Mouse (Mus musculus): Measurements from ENCODE around the gene Fgfr2. TPM values are rescaled to one million over a fixed set of nuclear protein-coding genes. Genes with fewer than 3 reads are reported as not detected.

Gene Fgfr2
- polyA plus RNA-seq, 1 experiment from 2014 or later, result 20.3 TPM

- H3K9me3 ChIP-seq (replicated peaks; ENCODE audit: control insufficient read depth, low read length), result no peaks in the 10 kb centered on the region
- H3K9ac ChIP-seq (ENCODE audit: low read length), result no peak overlapping the region
- 53% methylated on average over 11 of the region's 11 CpGs for WGBS
- peak; percentile 78; the same call in 1 of the 2 replicates for ATAC-seq (replicated peaks; ENCODE audit: extremely low read depth, insufficient read depth, low FRiP score)
- H3K4me1 ChIP-seq (ENCODE audit: control insufficient read depth, insufficient read depth, low read length), result peaks cover 11% of the 10 kb centered on the region
- H3K27ac ChIP-seq (ENCODE audit: low read length), result 0 out of 2 replicates have a peak overlapping the region, but pooled peaks have one; percentile 26
- H3K4me3 ChIP-seq (ENCODE audit: low read length), result no peak overlapping the region
- H3K4me2 ChIP-seq (ENCODE audit: low read depth, low read length), result no peak overlapping the region
- H3K36me3 ChIP-seq (ENCODE audit: control insufficient read depth, insufficient read depth), result no peaks in the 10 kb centered on the region
- H3K27me3 ChIP-seq (ENCODE audit: control insufficient read depth, insufficient read depth, low read length), result no peaks in the 10 kb centered on the region
Observed at GRCm38 (mm10) chr7:130773171-130773830, 2349.8 kb downstream of the Fgfr2 start.

GRCm38 (mm10) chr7:130770707-130771106, 2352.4 kb downstream of the Fgfr2 start:
- Histone ChIP-seq H3K36me3 (ENCODE audit: control insufficient read depth, insufficient read depth) (peaks cover 3% of the 10 kb centered on the region), H3K9me3 (replicated peaks; ENCODE audit: control insufficient read depth, low read length) (no peaks in the 10 kb centered on the region), H3K4me3 (ENCODE audit: low read length) (no peak overlapping the region), H3K4me1 (ENCODE audit: control insufficient read depth, insufficient read depth, low read length) (peaks cover 11% of the 10 kb centered on the region), H3K9ac (ENCODE audit: low read length) (no peak overlapping the region), H3K27me3 (ENCODE audit: control insufficient read depth, insufficient read depth, low read length) (no peaks in the 10 kb centered on the region), H3K27ac (ENCODE audit: low read length) (no peak overlapping the region), H3K4me2 (ENCODE audit: low read depth, low read length) (no peak overlapping the region)
- no peak for ATAC-seq (replicated peaks; ENCODE audit: extremely low read depth, insufficient read depth, low FRiP score)
- WGBS, result 27% methylated on average over 3 of the region's 3 CpGs

GRCm38 (mm10) chr7:130768151-130768550, 2355.0 kb downstream of the Fgfr2 start:
- WGBS, result 88% methylated on average over 4 of the region's 4 CpGs
- no peak for ATAC-seq (replicated peaks; ENCODE audit: extremely low read depth, insufficient read depth, low FRiP score)
- no peak overlapping the region for H3K4me3 ChIP-seq (ENCODE audit: low read length)

GRCm38 (mm10) chr7:130766411-130767170, 2356.6 kb downstream of the Fgfr2 start:
- 49% methylated on average over 30 of the region's 30 CpGs for WGBS
- H3K4me3 ChIP-seq (ENCODE audit: low read length), result 0 out of 2 replicates have a peak overlapping the region, but pooled peaks have one; percentile 2
- H3K4me1 ChIP-seq (ENCODE audit: control insufficient read depth, insufficient read depth, low read length), result peaks cover 4% of the 10 kb centered on the region; the same call in 1 of the 2 replicates
- ATAC-seq (replicated peaks; ENCODE audit: extremely low read depth, insufficient read depth, low FRiP score), result no peak
- H3K36me3 ChIP-seq (ENCODE audit: control insufficient read depth, insufficient read depth), result peaks cover 13% of the 10 kb centered on the region
- H3K9me3 ChIP-seq (replicated peaks; ENCODE audit: control insufficient read depth, low read length), result no peaks in the 10 kb centered on the region
- no peak overlapping the region; the same call in 1 of the 2 replicates for H3K9ac ChIP-seq (ENCODE audit: low read length)
- peak overlapping the region; percentile 49 for H3K4me2 ChIP-seq (ENCODE audit: low read depth, low read length)
- H3K27ac ChIP-seq (ENCODE audit: low read length), result no peak overlapping the region
- H3K27me3 ChIP-seq (ENCODE audit: control insufficient read depth, insufficient read depth, low read length), result no peaks in the 10 kb centered on the region

More at GRCm38 (mm10) chr7:130768151-130768550, 2355.0 kb downstream of the Fgfr2 start:
- Histone ChIP-seq H3K36me3 (ENCODE audit: control insufficient read depth, insufficient read depth) (peaks cover 13% of the 10 kb centered on the region), H3K9me3 (replicated peaks; ENCODE audit: control insufficient read depth, low read length) (no peaks in the 10 kb centered on the region), H3K27me3 (ENCODE audit: control insufficient read depth, insufficient read depth, low read length) (no peaks in the 10 kb centered on the region), H3K27ac (ENCODE audit: low read length) (no peak overlapping the region), H3K4me1 (ENCODE audit: control insufficient read depth, insufficient read depth, low read length) (no peaks in the 10 kb centered on the region), H3K9ac (ENCODE audit: low read length) (no peak overlapping the region), H3K4me2 (ENCODE audit: low read depth, low read length) (no peak overlapping the region)

GRCm38 (mm10) chr7:130764160-130764559, 2359.0 kb downstream of the Fgfr2 start:
- peaks cover 22% of the 10 kb centered on the region for H3K36me3 ChIP-seq (ENCODE audit: control insufficient read depth, insufficient read depth)
- WGBS, result 94% methylated on average over 17 of the region's 17 CpGs
- H3K4me2 ChIP-seq (ENCODE audit: low read depth, low read length), result no peak overlapping the region
- no peak overlapping the region for H3K4me3 ChIP-seq (ENCODE audit: low read length)
- no peak overlapping the region for H3K27ac ChIP-seq (ENCODE audit: low read length)
- H3K9ac ChIP-seq (ENCODE audit: low read length), result no peak overlapping the region
- no peaks in the 10 kb centered on the region for H3K9me3 ChIP-seq (replicated peaks; ENCODE audit: control insufficient read depth, low read length)
- H3K4me1 ChIP-seq (ENCODE audit: control insufficient read depth, insufficient read depth, low read length), result peaks cover 4% of the 10 kb centered on the region; the same call in 1 of the 2 replicates
- no peaks in the 10 kb centered on the region for H3K27me3 ChIP-seq (ENCODE audit: control insufficient read depth, insufficient read depth, low read length)
- no peak for ATAC-seq (replicated peaks; ENCODE audit: extremely low read depth, insufficient read depth, low FRiP score)

GRCm38 (mm10) chr7:130762071-130762897, 2360.9 kb downstream of the Fgfr2 start:
- H3K4me2 ChIP-seq (ENCODE audit: low read depth, low read length), result no peak overlapping the region
- H3K9ac ChIP-seq (ENCODE audit: low read length), result no peak overlapping the region
- no peak overlapping the region for H3K4me3 ChIP-seq (ENCODE audit: low read length)
- H3K9me3 ChIP-seq (replicated peaks; ENCODE audit: control insufficient read depth, low read length), result no peaks in the 10 kb centered on the region
- peaks cover 4% of the 10 kb centered on the region; the same call in 1 of the 2 replicates for H3K4me1 ChIP-seq (ENCODE audit: control insufficient read depth, insufficient read depth, low read length)
- peaks cover 27% of the 10 kb centered on the region for H3K36me3 ChIP-seq (ENCODE audit: control insufficient read depth, insufficient read depth)
- H3K27ac ChIP-seq (ENCODE audit: low read length), result peak overlapping the region; percentile 17
- no peaks in the 10 kb centered on the region for H3K27me3 ChIP-seq (ENCODE audit: control insufficient read depth, insufficient read depth, low read length)
- ATAC-seq (replicated peaks; ENCODE audit: extremely low read depth, insufficient read depth, low FRiP score), result peak; percentile 61
- WGBS, result 29% methylated on average over 17 of the region's 17 CpGs

GRCm38 (mm10) chr7:130757326-130757865, 2365.8 kb downstream of the Fgfr2 start:
- peaks cover 28% of the 10 kb centered on the region for H3K36me3 ChIP-seq (ENCODE audit: control insufficient read depth, insufficient read depth)

GRCm38 (mm10) chr7:130756343-130756835, 2366.8 kb downstream of the Fgfr2 start:
- peak overlapping the region; percentile 77 for H3K27ac ChIP-seq (ENCODE audit: low read length)
- H3K27me3 ChIP-seq (ENCODE audit: control insufficient read depth, insufficient read depth, low read length), result no peaks in the 10 kb centered on the region
- no peak overlapping the region; the same call in 1 of the 2 replicates for H3K4me2 ChIP-seq (ENCODE audit: low read depth, low read length)
- H3K9me3 ChIP-seq (replicated peaks; ENCODE audit: control insufficient read depth, low read length), result no peaks in the 10 kb centered on the region
- no peak overlapping the region for H3K9ac ChIP-seq (ENCODE audit: low read length)
- 38% methylated on average over 7 of the region's 7 CpGs for WGBS
- H3K36me3 ChIP-seq (ENCODE audit: control insufficient read depth, insufficient read depth), result peaks cover 36% of the 10 kb centered on the region
- ATAC-seq (replicated peaks; ENCODE audit: extremely low read depth, insufficient read depth, low FRiP score), result no peak
- no peak overlapping the region for H3K4me3 ChIP-seq (ENCODE audit: low read length)
- H3K4me1 ChIP-seq (ENCODE audit: control insufficient read depth, insufficient read depth, low read length), result peaks cover 20% of the 10 kb centered on the region

More at GRCm38 (mm10) chr7:130757326-130757865, 2365.8 kb downstream of the Fgfr2 start:
- no peak overlapping the region for H3K4me3 ChIP-seq (ENCODE audit: low read length)
- no peaks in the 10 kb centered on the region for H3K27me3 ChIP-seq (ENCODE audit: control insufficient read depth, insufficient read depth, low read length)
- H3K27ac ChIP-seq (ENCODE audit: low read length), result peak overlapping the region; percentile 34; the same call in 1 of the 2 replicates
- peaks cover 22% of the 10 kb centered on the region for H3K4me1 ChIP-seq (ENCODE audit: control insufficient read depth, insufficient read depth, low read length)
- 75% methylated on average over 11 of the region's 11 CpGs for WGBS
- no peaks in the 10 kb centered on the region for H3K9me3 ChIP-seq (replicated peaks; ENCODE audit: control insufficient read depth, low read length)
- H3K4me2 ChIP-seq (ENCODE audit: low read depth, low read length), result no peak overlapping the region
- no peak overlapping the region for H3K9ac ChIP-seq (ENCODE audit: low read length)
- ATAC-seq (replicated peaks; ENCODE audit: extremely low read depth, insufficient read depth, low FRiP score), result no peak
